Mouse (Mus musculus) 416B (cell line): Measurements from ENCODE around the gene Dppa4.
A peak's percentile ranks its signal among the peaks of the same experiment; 100 is the strongest.
"Not testable (repeated sequence)": the region's sequence is repeated elsewhere in the genome, so short reads cannot be mapped to it uniquely, and the experiment has no call there.

ENCODE experiments used
- DNase-seq: peaks from one replicate; pipeline ENCODE4 v3.0.0; 2011; ENCODE audit warnings: low read depth

Gene Dppa4

GRCm38 (mm10) chr16:48283517-48283916 lies at the start of gene Dppa4:
TSS of gene Dppa4 (plus strand) at chr16:48283733.
- DNase-seq = no peak

GRCm38 (mm10) chr16:48234999-48235398 lies 48.5 kb upstream of the Dppa4 start:
- peak; percentile 1 for DNase-seq

GRCm38 (mm10) chr16:48237676-48238075 lies 45.9 kb upstream of the Dppa4 start:
- DNase-seq = no peak

GRCm38 (mm10) chr16:48247044-48247661 lies 36.4 kb upstream of the Dppa4 start:
- DNase-seq = no peak

- peak; percentile 82 for DNase-seq
Measured at GRCm38 (mm10) chr16:48252824-48253223, 30.7 kb upstream of the Dppa4 start.

GRCm38 (mm10) chr16:48254584-48254983 lies 28.9 kb upstream of the Dppa4 start:
- DNase-seq = no peak

- DNase-seq = peak; percentile 70
Measured at GRCm38 (mm10) chr16:48259519-48259918, 24.0 kb upstream of the Dppa4 start.

GRCm38 (mm10) chr16:48262901-48263300 lies 20.6 kb upstream of the Dppa4 start:
- no peak for DNase-seq

- no peak for DNase-seq
Measured at GRCm38 (mm10) chr16:48265856-48266255, 17.7 kb upstream of the Dppa4 start.

- no peak for DNase-seq
Measured at GRCm38 (mm10) chr16:48276940-48277339, 6.6 kb upstream of the Dppa4 start.

- DNase-seq = no peak
Measured at GRCm38 (mm10) chr16:48280883-48281282, 2.6 kb upstream of the Dppa4 start.

GRCm38 (mm10) chr16:48282801-48283200 lies 732 bp upstream of the Dppa4 start:
- no peak for DNase-seq

GRCm38 (mm10) chr16:48285517-48285916 lies 2.0 kb downstream of the Dppa4 start:
- no peak for DNase-seq

GRCm38 (mm10) chr16:48297384-48298136 lies 14.0 kb downstream of the Dppa4 start:
- DNase-seq = no peak

- DNase-seq = peak; percentile 24
Measured at GRCm38 (mm10) chr16:48299884-48300283, 16.4 kb downstream of the Dppa4 start.

- DNase-seq = peak; percentile 10
Measured at GRCm38 (mm10) chr16:48303509-48303908, 20.0 kb downstream of the Dppa4 start, which contains the start of gene Dppa2. TSS of gene Dppa2 (plus strand) at chr16:48303908.

- DNase-seq = no peak
Measured at GRCm38 (mm10) chr16:48303983-48304382, 20.4 kb downstream of the Dppa4 start.

GRCm38 (mm10) chr16:48308916-48309315 lies 25.4 kb downstream of the Dppa4 start:
- DNase-seq = not testable (repeated sequence)

GRCm38 (mm10) chr16:48309912-48310630 lies 26.5 kb downstream of the Dppa4 start:
- no peak for DNase-seq

- no peak for DNase-seq
Measured at GRCm38 (mm10) chr16:48315294-48315693, 31.8 kb downstream of the Dppa4 start.

GRCm38 (mm10) chr16:48320781-48321180 lies 37.2 kb downstream of the Dppa4 start:
- DNase-seq = peak; percentile 34

GRCm38 (mm10) chr16:48323133-48323532 lies 39.6 kb downstream of the Dppa4 start:
- DNase-seq = no peak
